Mouse (Mus musculus) cerebellum, adult 11 months (tissue): ENCODE results near the gene Mon2.
"Not testable (repeated sequence)": the region's sequence is repeated elsewhere in the genome, so short reads cannot be mapped to it uniquely, and the experiment has no call there.

Experiments
- DNase-seq: peaks from one replicate; pipeline ENCODE4 v3.0.0; 2022

The Mon2 gene

GRCm38 (mm10) chr10:123056463-123056862, 19.8 kb downstream of the Mon2 start:
- no peak for DNase-seq

- DNase-seq: no peak
These were observed 20.9 kb downstream of the Mon2 start for GRCm38 (mm10) chr10:123055205-123056000.

GRCm38 (mm10) chr10:123053557-123053956, 22.7 kb downstream of the Mon2 start:
- no peak for DNase-seq

GRCm38 (mm10) chr10:123052021-123052420, 24.3 kb downstream of the Mon2 start:
- DNase-seq: no peak

- no peak for DNase-seq
These were observed 27.6 kb downstream of the Mon2 start for GRCm38 (mm10) chr10:123048730-123049129.

GRCm38 (mm10) chr10:123039936-123040335, 36.4 kb downstream of the Mon2 start:
- DNase-seq: no peak

GRCm38 (mm10) chr10:123032078-123032646, 44.1 kb downstream of the Mon2 start:
- DNase-seq: no peak

- no peak for DNase-seq
These were observed 44.9 kb downstream of the Mon2 start for GRCm38 (mm10) chr10:123031449-123031848.

GRCm38 (mm10) chr10:123030589-123030988, 45.7 kb downstream of the Mon2 start:
- DNase-seq: no peak

GRCm38 (mm10) chr10:123028949-123029348, 47.4 kb downstream of the Mon2 start:
- DNase-seq: no peak

- not testable (repeated sequence) for DNase-seq
These were observed 49.6 kb downstream of the Mon2 start for GRCm38 (mm10) chr10:123026736-123027135.

GRCm38 (mm10) chr10:123013435-123013834, 62.9 kb downstream of the Mon2 start:
- no peak for DNase-seq

- DNase-seq: no peak
These were observed 64.9 kb downstream of the Mon2 start for GRCm38 (mm10) chr10:123011421-123011820.

GRCm38 (mm10) chr10:123005237-123006185, 70.8 kb downstream of the Mon2 start:
- DNase-seq: no peak

GRCm38 (mm10) chr10:123004475-123005236, 71.6 kb downstream of the Mon2 start:
- DNase-seq: no peak

GRCm38 (mm10) chr10:123001985-123002384, 74.3 kb downstream of the Mon2 start:
- DNase-seq: no peak

GRCm38 (mm10) chr10:123001363-123001762, 74.9 kb downstream of the Mon2 start:
- DNase-seq: no peak

GRCm38 (mm10) chr10:122999356-122999755, 76.9 kb downstream of the Mon2 start:
- no peak for DNase-seq

GRCm38 (mm10) chr10:122997852-122998251, 78.5 kb downstream of the Mon2 start:
- DNase-seq: no peak

GRCm38 (mm10) chr10:122994402-122995107, 81.8 kb downstream of the Mon2 start:
- DNase-seq: no peak

- DNase-seq: no peak
These were observed 84.7 kb downstream of the Mon2 start for GRCm38 (mm10) chr10:122991648-122992047.

GRCm38 (mm10) chr10:122991053-122991452, 85.3 kb downstream of the Mon2 start:
- no peak for DNase-seq
